Mouse (Mus musculus): ENCODE measurements around the gene Cacnb1. TPM values are rescaled to one million over a fixed set of nuclear protein-coding genes. Genes with fewer than 3 reads are reported as not detected.

The Cacnb1 gene
- polyA plus RNA-seq, 1 experiment from 2014 or later = 11.7 TPM

DNA sequence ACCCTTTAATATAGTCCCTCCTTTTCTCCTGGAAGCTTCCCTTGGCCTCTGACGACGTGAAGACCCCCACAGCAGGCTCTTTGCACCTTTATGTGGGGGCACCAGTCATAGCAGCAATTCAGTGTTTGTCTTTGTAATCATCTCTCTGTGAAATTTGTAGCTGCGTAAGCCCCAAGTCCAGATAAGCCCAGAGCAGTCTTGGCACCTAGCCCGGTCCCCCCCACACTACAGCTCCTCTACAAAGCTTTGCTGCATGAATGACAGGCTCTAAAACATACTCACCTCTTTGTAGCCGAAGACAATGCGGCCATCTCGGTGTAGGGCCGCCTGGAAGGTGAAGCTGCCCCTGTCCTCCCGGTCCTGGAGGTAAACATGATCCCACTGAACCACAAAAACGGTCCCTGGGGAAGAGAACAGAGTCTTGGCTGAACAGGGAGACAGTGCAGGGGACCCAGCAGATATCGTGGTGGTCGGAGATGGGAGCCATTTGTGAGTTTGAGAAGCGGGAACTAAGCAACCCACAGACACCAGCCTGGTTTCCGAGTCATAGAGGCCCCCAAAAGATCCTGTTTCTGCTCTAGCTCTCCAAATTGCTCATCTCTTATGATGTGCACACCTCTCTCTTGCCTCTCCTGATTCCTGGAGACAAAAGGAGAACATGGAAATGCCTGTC lies 68.2 kb downstream of the Cacnb1 start:
- 53% methylated on average over 14 of the region's 14 CpGs for WGBS
- ATAC-seq (ENCODE audit: low FRiP score, low TSS enrichment) = no peak
- no peaks in the 10 kb centered on the region for H3K36me3 ChIP-seq (ENCODE audit: control insufficient read depth, insufficient read depth, low read length)
- no peak overlapping the region for H3K9ac ChIP-seq (ENCODE audit: low read depth, low read length)
- no peaks in the 10 kb centered on the region for H3K9me3 ChIP-seq (ENCODE audit: control insufficient read depth, low read length)
- H3K4me2 ChIP-seq (replicated peaks; ENCODE audit: low read depth, low read length) = no peak overlapping the region
- H3K4me1 ChIP-seq (ENCODE audit: control insufficient read depth, insufficient read depth, low read length) = 0 out of 2 replicates have a peak, but pooled peaks cover 11% of the 10 kb centered on the region
- H3K4me3 ChIP-seq (ENCODE audit: low read length) = no peak overlapping the region
- H3K27ac ChIP-seq (ENCODE audit: low read depth, low read length) = no peak overlapping the region
- H3K27me3 ChIP-seq (ENCODE audit: control insufficient read depth, insufficient read depth, low read length) = no peaks in the 10 kb centered on the region

DNA sequence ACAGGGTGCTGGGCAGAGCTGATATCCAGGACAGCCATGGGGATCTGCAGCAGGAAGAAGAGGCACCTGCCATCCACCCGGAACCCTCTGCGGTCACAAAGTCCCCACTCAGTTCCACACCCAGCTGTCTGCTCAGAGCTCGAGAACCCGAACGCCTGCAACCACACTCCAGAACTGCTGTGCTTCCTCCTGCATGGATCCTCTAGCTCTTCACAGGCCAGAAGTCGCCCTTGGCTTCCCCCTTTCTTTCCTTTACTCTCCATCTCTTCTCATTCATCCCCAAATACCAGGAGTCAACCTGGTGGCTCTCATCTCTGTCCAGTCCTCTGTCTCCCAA lies 68.9 kb downstream of the Cacnb1 start:
- WGBS = 91% methylated on average over 6 of the region's 6 CpGs

DNA sequence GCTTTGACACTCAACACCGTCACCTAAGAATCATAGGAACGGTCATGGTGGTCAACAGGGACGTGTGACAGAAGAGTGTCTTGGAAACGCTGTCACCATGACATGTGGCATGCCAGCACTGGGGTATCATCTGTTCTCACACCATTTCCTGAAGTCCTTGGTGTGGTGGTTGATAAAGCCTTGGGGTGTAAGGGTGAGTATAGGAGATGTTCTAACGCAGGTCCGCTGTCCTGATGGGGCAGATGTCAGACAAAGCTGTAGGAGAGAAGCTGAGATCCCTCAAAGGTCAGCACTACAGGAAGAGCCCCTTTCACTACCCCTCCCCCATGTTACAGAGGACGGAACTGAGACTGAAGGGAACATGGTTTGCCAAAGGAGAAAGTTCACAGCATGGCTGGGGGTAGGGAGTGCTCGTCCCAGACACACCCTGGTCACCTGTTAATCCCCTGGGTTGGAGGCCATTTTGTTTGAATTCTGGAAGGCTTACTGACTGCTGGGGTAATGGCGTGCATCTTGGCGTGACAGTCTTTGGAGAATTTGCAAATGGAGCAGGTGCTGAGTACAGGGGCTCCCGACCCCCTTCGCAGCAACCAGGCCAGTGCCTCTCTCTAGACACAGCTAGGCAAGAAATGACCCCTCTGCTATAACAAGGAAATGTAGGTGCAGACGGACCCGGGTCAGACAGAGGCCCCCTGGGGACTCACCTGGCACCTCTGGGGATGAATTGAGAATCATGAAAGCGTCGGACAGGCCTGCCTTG lies 69.5 kb downstream of the Cacnb1 start:
- H3K27me3 ChIP-seq (ENCODE audit: control insufficient read depth, insufficient read depth, low read length) = no peaks in the 10 kb centered on the region
- H3K9ac ChIP-seq (ENCODE audit: low read depth, low read length) = no peak overlapping the region
- no peaks in the 10 kb centered on the region for H3K36me3 ChIP-seq (ENCODE audit: control insufficient read depth, insufficient read depth, low read length)
- no peak for ATAC-seq (ENCODE audit: low FRiP score, low TSS enrichment)
- no peak overlapping the region for H3K27ac ChIP-seq (ENCODE audit: low read depth, low read length)
- 71% methylated on average over 16 of the region's 16 CpGs for WGBS
- 0 out of 2 replicates have a peak, but pooled peaks cover 8% of the 10 kb centered on the region for H3K4me1 ChIP-seq (ENCODE audit: control insufficient read depth, insufficient read depth, low read length)
- H3K4me3 ChIP-seq (ENCODE audit: low read length) = no peak overlapping the region
- H3K9me3 ChIP-seq (ENCODE audit: control insufficient read depth, low read length) = no peaks in the 10 kb centered on the region
- H3K4me2 ChIP-seq (replicated peaks; ENCODE audit: low read depth, low read length) = no peak overlapping the region

More for the DNA sequence above, 68.9 kb downstream of the Cacnb1 start:
- no peak overlapping the region for H3K4me2 ChIP-seq (replicated peaks; ENCODE audit: low read depth, low read length)
- H3K27me3 ChIP-seq (ENCODE audit: control insufficient read depth, insufficient read depth, low read length) = no peaks in the 10 kb centered on the region
- ATAC-seq (ENCODE audit: low FRiP score, low TSS enrichment) = no peak
- H3K9me3 ChIP-seq (ENCODE audit: control insufficient read depth, low read length) = no peaks in the 10 kb centered on the region
- no peaks in the 10 kb centered on the region for H3K36me3 ChIP-seq (ENCODE audit: control insufficient read depth, insufficient read depth, low read length)
- 0 out of 2 replicates have a peak, but pooled peaks cover 8% of the 10 kb centered on the region for H3K4me1 ChIP-seq (ENCODE audit: control insufficient read depth, insufficient read depth, low read length)
- H3K4me3 ChIP-seq (ENCODE audit: low read length) = no peak overlapping the region
- no peak overlapping the region for H3K27ac ChIP-seq (ENCODE audit: low read depth, low read length)
- no peak overlapping the region for H3K9ac ChIP-seq (ENCODE audit: low read depth, low read length)

DNA sequence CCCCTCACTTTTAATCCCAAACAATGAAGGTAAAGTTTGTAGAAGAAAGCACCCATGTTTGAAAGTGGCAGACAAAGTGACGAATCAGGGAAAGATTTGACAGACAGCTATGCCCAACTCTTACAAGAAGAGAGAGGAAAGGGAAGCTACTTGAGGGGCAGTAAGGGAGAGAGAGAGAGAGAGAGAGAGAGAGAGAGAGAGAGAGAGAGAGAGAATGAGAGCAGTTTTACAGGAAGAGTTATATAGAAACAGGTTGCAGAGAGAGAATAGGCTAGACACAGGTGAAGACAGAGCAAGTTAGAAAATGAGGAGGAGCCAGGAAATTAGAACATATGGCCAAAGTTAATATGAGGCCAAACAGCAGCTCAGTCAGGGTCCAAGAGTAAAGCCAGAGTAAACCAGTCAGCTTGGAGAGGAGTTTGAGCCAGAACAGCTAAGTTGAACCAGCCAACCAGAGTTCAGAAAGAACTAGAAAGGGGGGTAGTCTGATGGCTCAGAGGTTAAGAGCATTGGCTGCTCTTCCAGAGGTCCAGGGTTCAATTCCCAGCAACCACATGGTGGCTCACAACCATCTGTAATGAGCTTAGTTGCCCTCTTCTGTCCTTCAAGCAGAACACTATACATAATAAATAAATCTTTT lies 70.3 kb downstream of the Cacnb1 start:
- Histone ChIP-seq H3K4me3 (ENCODE audit: low read length) (no peak overlapping the region), H3K9me3 (ENCODE audit: control insufficient read depth, low read length) (no peaks in the 10 kb centered on the region), H3K4me1 (ENCODE audit: control insufficient read depth, insufficient read depth, low read length) (0 out of 2 replicates have a peak, but pooled peaks cover 8% of the 10 kb centered on the region), H3K27ac (ENCODE audit: low read depth, low read length) (no peak overlapping the region), H3K9ac (ENCODE audit: low read depth, low read length) (no peak overlapping the region), H3K36me3 (ENCODE audit: control insufficient read depth, insufficient read depth, low read length) (no peaks in the 10 kb centered on the region), H3K27me3 (ENCODE audit: control insufficient read depth, insufficient read depth, low read length) (no peaks in the 10 kb centered on the region), H3K4me2 (replicated peaks; ENCODE audit: low read depth, low read length) (no peak overlapping the region)
- 96% methylated on average over 1 of the region's 1 CpGs for WGBS
- no peak for ATAC-seq (ENCODE audit: low FRiP score, low TSS enrichment)

Small RNA genes lying within 50 kb of the gene (microRNA-seq; reads per million reads assigned to microRNA genes)
- not detected for gene Gm27597

Other genes starting within 250 kb of the Cacnb1 start
- gene 1700001P01Rik, start 247.1 kb downstream of the Cacnb1 start, polyA plus RNA-seq (2014; fragmentation: Nextera tagmentation; extraction: Ambion mirVana) = 0.56 TPM in 1 of 2 replicates, not detected in the other
- gene Rpl23, start 240.6 kb downstream of the Cacnb1 start, polyA plus RNA-seq (2014; fragmentation: Nextera tagmentation; extraction: Ambion mirVana) = 695 and 947 TPM in 2 replicates
- 46.9 and 57.2 TPM in 2 replicates for gene Lasp1, start 224.0 kb downstream of the Cacnb1 start, polyA plus RNA-seq (2014; fragmentation: Nextera tagmentation; extraction: Ambion mirVana)
- gene B230217C12Rik, start 182.3 kb downstream of the Cacnb1 start, polyA plus RNA-seq (2014; fragmentation: Nextera tagmentation; extraction: Ambion mirVana) = 8.6 and 11.3 TPM in 2 replicates
- gene Fbxo47, start 138.9 kb downstream of the Cacnb1 start, polyA plus RNA-seq (2014; fragmentation: Nextera tagmentation; extraction: Ambion mirVana) = 0.33 and 0.47 TPM in 2 replicates
- gene Plxdc1, start 36.6 kb downstream of the Cacnb1 start, polyA plus RNA-seq (2014; fragmentation: Nextera tagmentation; extraction: Ambion mirVana) = 0.69 and 1.7 TPM in 2 replicates
- 9.3 and 16.2 TPM in 2 replicates for gene Arl5c, start 26.9 kb downstream of the Cacnb1 start, polyA plus RNA-seq (2014; fragmentation: Nextera tagmentation; extraction: Ambion mirVana)
- gene Rpl19, start 3.7 kb upstream of the Cacnb1 start, polyA plus RNA-seq (2014; fragmentation: Nextera tagmentation; extraction: Ambion mirVana) = 1,236 and 1,648 TPM in 2 replicates
- 3.8 and 4.1 TPM in 2 replicates for gene Stac2, start 30.4 kb upstream of the Cacnb1 start, polyA plus RNA-seq (2014; fragmentation: Nextera tagmentation; extraction: Ambion mirVana)
- 10.1 and 17.8 TPM in 2 replicates for gene Fbxl20, start 127.4 kb upstream of the Cacnb1 start, polyA plus RNA-seq (2014; fragmentation: Nextera tagmentation; extraction: Ambion mirVana)
- gene Med1, start 170.3 kb upstream of the Cacnb1 start, polyA plus RNA-seq (2014; fragmentation: Nextera tagmentation; extraction: Ambion mirVana) = 62.5 and 76.6 TPM in 2 replicates
- 16.1 and 18.3 TPM in 2 replicates for gene Cdk12, start 180.0 kb upstream of the Cacnb1 start, polyA plus RNA-seq (2014; fragmentation: Nextera tagmentation; extraction: Ambion mirVana)

All from kidney, embryonic 14.5 days (tissue).